Mouse (Mus musculus) E14TG2a.4 (cell line): ENCODE results near the gene Psme1.

Experiments
- H3K27me3 ChIP-seq: 2 replicates; pipeline ENCODE4 v1.6.1; 2014; ENCODE audit warnings: low read length, control low read depth; ENCODE audit not compliant: insufficient read depth
- H3K36me3 ChIP-seq: 2 replicates; pipeline ENCODE4 v1.6.1; 2014; ENCODE audit warnings: low read length, control low read depth; ENCODE audit not compliant: insufficient read depth
- H3K4me1 ChIP-seq: replicated peaks from 2 replicates; pipeline ENCODE4 v1.6.1; 2014; ENCODE audit warnings: low read depth, low read length, control low read depth
- H3K4me3 ChIP-seq: replicated peaks from 2 replicates; pipeline ENCODE4 v1.5.1; 2014; ENCODE audit warnings: mild to moderate bottlenecking, low read length
- H3K9me3 ChIP-seq: 2 replicates; pipeline ENCODE4 v1.6.1; 2014; ENCODE audit warnings: low read length, control low read depth
- CTCF ChIP-seq: conservative IDR thresholded peaks from 2 replicates; pipeline ENCODE4 v1.5.1; 2014; ENCODE audit warnings: low read length
- NANOG ChIP-seq: IDR thresholded peaks from 2 replicates; pipeline ENCODE4 v1.6.1; 2014; ENCODE audit warnings: borderline replicate concordance, low read length, mixed read lengths
- POU5F1 ChIP-seq: IDR thresholded peaks from 2 replicates; pipeline ENCODE4 v1.6.1; 2014; ENCODE audit warnings: low read length, borderline replicate concordance

Psme1 gene

GRCm38 (mm10) chr14:55561860-55562259 is 16.1 kb upstream of the Psme1 start:
- Histone ChIP-seq H3K36me3 (peaks cover 54% of the 10 kb centered on the region), H3K27me3 (no peaks in the 10 kb centered on the region), H3K9me3 (no peaks in the 10 kb centered on the region), H3K4me3 (0 out of 2 replicates have a peak overlapping the region, but pooled peaks have one; percentile 17), H3K4me1 (peaks cover 33% of the 10 kb centered on the region)
- TF ChIP-seq CTCF (no peak), POU5F1 (no peak), NANOG (no peak)

GRCm38 (mm10) chr14:55563249-55563648 is 14.7 kb upstream of the Psme1 start:
- TF ChIP-seq POU5F1 = no peak
- H3K4me1 ChIP-seq = peaks cover 23% of the 10 kb centered on the region
- H3K9me3 ChIP-seq = no peaks in the 10 kb centered on the region

GRCm38 (mm10) chr14:55565748-55566147 is 12.2 kb upstream of the Psme1 start:
- Histone ChIP-seq H3K27me3 (no peaks in the 10 kb centered on the region), H3K9me3 (no peaks in the 10 kb centered on the region), H3K4me1 (peaks cover 26% of the 10 kb centered on the region), H3K4me3 (no peak overlapping the region), H3K36me3 (peaks cover 87% of the 10 kb centered on the region)
- TF ChIP-seq POU5F1 (no peak), NANOG (no peak), CTCF (no peak)

More at GRCm38 (mm10) chr14:55563249-55563648, 14.7 kb upstream of the Psme1 start:
- H3K36me3 ChIP-seq = peaks cover 68% of the 10 kb centered on the region
- no peaks in the 10 kb centered on the region for H3K27me3 ChIP-seq
- H3K4me3 ChIP-seq = no peak overlapping the region

GRCm38 (mm10) chr14:55567496-55567895 is 10.4 kb upstream of the Psme1 start:
- Histone ChIP-seq H3K9me3 (no peaks in the 10 kb centered on the region), H3K36me3 (peaks cover 78% of the 10 kb centered on the region), H3K4me3 (no peak overlapping the region), H3K27me3 (no peaks in the 10 kb centered on the region), H3K4me1 (peaks cover 10% of the 10 kb centered on the region; the same call in 1 of the 2 replicates)
- no peak for TF ChIP-seq CTCF
- TF ChIP-seq POU5F1 = no peak
- TF ChIP-seq NANOG = no peak

GRCm38 (mm10) chr14:55570588-55570987 is 7.3 kb upstream of the Psme1 start:
- Histone ChIP-seq H3K27me3 (no peaks in the 10 kb centered on the region), H3K36me3 (peaks cover 47% of the 10 kb centered on the region), H3K4me1 (peaks cover 15% of the 10 kb centered on the region), H3K4me3 (no peak overlapping the region), H3K9me3 (no peaks in the 10 kb centered on the region)
- no peak for TF ChIP-seq CTCF
- no peak for TF ChIP-seq POU5F1
- TF ChIP-seq NANOG = no peak

- H3K9me3 ChIP-seq = no peaks in the 10 kb centered on the region
- H3K4me3 ChIP-seq = no peak overlapping the region
- peaks cover 27% of the 10 kb centered on the region for H3K4me1 ChIP-seq
- peaks cover 35% of the 10 kb centered on the region for H3K36me3 ChIP-seq
- TF ChIP-seq CTCF = no peak
- no peak for TF ChIP-seq POU5F1
- TF ChIP-seq NANOG = no peak
- H3K27me3 ChIP-seq = no peaks in the 10 kb centered on the region
Measured at GRCm38 (mm10) chr14:55571760-55572159, 6.2 kb upstream of the Psme1 start.

GRCm38 (mm10) chr14:55575302-55575701 is 2.6 kb upstream of the Psme1 start, which contains the start of gene Fitm1:
Gene Fitm1 (plus strand): TSS chr14:55575617.
- H3K9me3 ChIP-seq = no peaks in the 10 kb centered on the region
- peak within 1 kb of the TSS; percentile 61 for H3K4me3 ChIP-seq
- TF ChIP-seq NANOG = no peak
- TF ChIP-seq CTCF = no peak
- no peak for TF ChIP-seq POU5F1
- no peaks in the 10 kb centered on the region for H3K27me3 ChIP-seq
- H3K4me1 ChIP-seq = peaks cover 44% of the 10 kb centered on the region
- H3K36me3 ChIP-seq = peaks cover 9% of the 10 kb centered on the region

GRCm38 (mm10) chr14:55575711-55576110 is 2.2 kb upstream of the Psme1 start:
- TF ChIP-seq NANOG = no peak
- no peak for TF ChIP-seq CTCF
- TF ChIP-seq POU5F1 = no peak
- Histone ChIP-seq H3K36me3 (peaks cover 12% of the 10 kb centered on the region), H3K4me1 (peaks cover 48% of the 10 kb centered on the region), H3K9me3 (no peaks in the 10 kb centered on the region), H3K27me3 (no peaks in the 10 kb centered on the region), H3K4me3 (peak overlapping the region; percentile 61)

- peaks cover 55% of the 10 kb centered on the region for H3K4me1 ChIP-seq
- H3K27me3 ChIP-seq = no peaks in the 10 kb centered on the region
- H3K9me3 ChIP-seq = no peaks in the 10 kb centered on the region
- H3K4me3 ChIP-seq = peak overlapping the region; percentile 61
- peaks cover 17% of the 10 kb centered on the region for H3K36me3 ChIP-seq
- no peak for TF ChIP-seq NANOG
- TF ChIP-seq POU5F1 = no peak
- no peak for TF ChIP-seq CTCF
Measured at GRCm38 (mm10) chr14:55576376-55576775, 1.5 kb upstream of the Psme1 start.
